Mouse (Mus musculus) heart, adult 2 months (tissue): ENCODE data around the gene Trpm3. TPM values are rescaled to one million over a fixed set of nuclear protein-coding genes. Genes with fewer than 3 reads are reported as not detected.

Experiments used
- DNase-seq, 2 experiments: peaks; one replicate each; pipeline ENCODE4 v3.0.0; 2021
- H3K27ac ChIP-seq: fragments of 200-600 bp; 2 replicates; pipeline ENCODE4 v1.8.1; 2022
- H3K27me3 ChIP-seq: fragments of 200-500 bp; 2 replicates; pipeline ENCODE4 v1.6.1; 2012; ENCODE audit warnings: mild to moderate bottlenecking, low read length, inconsistent platforms, mixed read lengths; ENCODE audit not compliant: control insufficient read depth, insufficient read depth
- H3K36me3 ChIP-seq: fragments of 200-500 bp; 2 replicates; pipeline ENCODE4 v1.6.1; 2012; ENCODE audit warnings: low read length, inconsistent platforms; ENCODE audit not compliant: control insufficient read depth, insufficient read depth
- H3K4me1 ChIP-seq: fragments of 200-500 bp; 2 replicates; pipeline ENCODE4 v1.6.1; 2011; ENCODE audit warnings: low read length; ENCODE audit not compliant: control insufficient read depth, insufficient read depth
- H3K4me3 ChIP-seq: fragments of 200-600 bp; 2 replicates; pipeline ENCODE4 v1.8.1; 2022
- H3K79me2 ChIP-seq: fragments of 200-500 bp; replicated peaks from 2 replicates; pipeline ENCODE4 v1.6.1; 2012; ENCODE audit warnings: mild to moderate bottlenecking, inconsistent platforms, low read length, moderate library complexity, mixed read lengths; ENCODE audit not compliant: control insufficient read depth, insufficient read depth
- H3K9ac ChIP-seq: fragments of 200-500 bp; 2 replicates; pipeline ENCODE4 v1.6.1; 2012; ENCODE audit warnings: low read depth, mild to moderate bottlenecking, control low read depth, inconsistent platforms, low read length, mixed read lengths
- CTCF ChIP-seq: fragments of 200-600 bp; IDR thresholded peaks from 2 replicates; pipeline ENCODE4 v1.8.1; 2022; ENCODE audit warnings: antibody characterized with exemption, mild to moderate bottlenecking, moderate library complexity
- EP300 ChIP-seq: fragments of 200-500 bp; IDR thresholded peaks from 2 replicates; pipeline ENCODE4 v1.6.1; 2011; ENCODE audit warnings: low read depth, low read length, control low read depth; ENCODE audit not compliant: insufficient read depth
- POLR2A ChIP-seq: fragments of 200-500 bp; IDR thresholded peaks from 2 replicates; pipeline ENCODE4 v1.6.1; 2011; ENCODE audit warnings: mild to moderate bottlenecking, low read depth, low read length, control low read depth; ENCODE audit not compliant: insufficient read depth
- WGBS: fragments of 180-500 bp; shearing (Covaris S2); methylation state at CpG from one replicate; pipeline ENCODE4 v1.1.7; 2018; 5-methylcytosine and 5-hydroxymethylcytosine counted together
- intact Hi-C: fragments of 180-260 bp; cut with DNase I; formaldehyde crosslinking; loops from one replicate; pipeline ENCODE4 v1.15.1; 2025
- polyA plus RNA-seq: library from polyadenylated mRNA; depleted of rRNA; stranded (reverse); fragments of >200 nt; gene quantifications from 2 replicates; pipeline ENCODE4 v1.2.3, GENCODE M21; 2012
- total RNA-seq, 2 experiments: library from RNA; stranded (reverse); gene quantifications; 2 replicates each; pipeline ENCODE4 v1.2.3; 2021

Trpm3 gene
- total and polyA plus RNA-seq, 3 experiments, result 0.51 to 1.1 (median 0.81) TPM

GRCm38 (mm10) chr19:22394700-22395099, 255.9 kb downstream of the Trpm3 start:
- H3K79me2 ChIP-seq, result no peaks in the 10 kb centered on the region
- intact Hi-C loops, result no loop called here
- no peaks in the 10 kb centered on the region for H3K27me3 ChIP-seq
- H3K4me1 ChIP-seq, result no peaks in the 10 kb centered on the region
- no peak overlapping the region for H3K27ac ChIP-seq
- H3K4me3 ChIP-seq, result no peak overlapping the region
- 74% methylated on average over 1 of the region's 1 CpGs for WGBS
- H3K36me3 ChIP-seq, result no peaks in the 10 kb centered on the region
- no peak for DNase-seq
- no peak for TF ChIP-seq POLR2A
- no peak for TF ChIP-seq CTCF
- no peak for TF ChIP-seq EP300
- no peak overlapping the region for H3K9ac ChIP-seq

GRCm38 (mm10) chr19:22404049-22404448, 265.2 kb downstream of the Trpm3 start:
- no peaks in the 10 kb centered on the region for H3K27me3 ChIP-seq
- H3K36me3 ChIP-seq, result no peaks in the 10 kb centered on the region
- H3K27ac ChIP-seq, result no peak overlapping the region
- H3K79me2 ChIP-seq, result no peaks in the 10 kb centered on the region
- no peak for DNase-seq
- no peak overlapping the region for H3K4me3 ChIP-seq
- TF ChIP-seq POLR2A (no peak), EP300 (no peak), CTCF (no peak)
- 84% methylated on average over 3 of the region's 3 CpGs for WGBS
- intact Hi-C loops, result no loop called here
- no peak overlapping the region for H3K9ac ChIP-seq
- no peaks in the 10 kb centered on the region for H3K4me1 ChIP-seq

GRCm38 (mm10) chr19:22418239-22418638, 279.4 kb downstream of the Trpm3 start:
- 95% methylated on average over 3 of the region's 3 CpGs for WGBS

GRCm38 (mm10) chr19:22437207-22437606, 298.4 kb downstream of the Trpm3 start:
- TF ChIP-seq POLR2A (no peak), CTCF (no peak), EP300 (no peak)
- no peak overlapping the region for H3K9ac ChIP-seq
- no peak overlapping the region for H3K27ac ChIP-seq
- H3K4me1 ChIP-seq, result no peaks in the 10 kb centered on the region
- no peaks in the 10 kb centered on the region for H3K36me3 ChIP-seq
- WGBS, result 84% methylated on average over 2 of the region's 2 CpGs
- DNase-seq, result no peak
- H3K79me2 ChIP-seq, result no peaks in the 10 kb centered on the region
- intact Hi-C loops, result no loop called here
- no peaks in the 10 kb centered on the region for H3K27me3 ChIP-seq
- no peak overlapping the region for H3K4me3 ChIP-seq

More at GRCm38 (mm10) chr19:22418239-22418638, 279.4 kb downstream of the Trpm3 start:
- no peaks in the 10 kb centered on the region for H3K27me3 ChIP-seq
- no peaks in the 10 kb centered on the region for H3K4me1 ChIP-seq
- intact Hi-C loops, result no loop called here
- H3K4me3 ChIP-seq, result no peak overlapping the region
- H3K79me2 ChIP-seq, result no peaks in the 10 kb centered on the region
- TF ChIP-seq POLR2A (no peak), CTCF (no peak), EP300 (no peak)
- no peaks in the 10 kb centered on the region for H3K36me3 ChIP-seq
- no peak for DNase-seq
- no peak overlapping the region for H3K27ac ChIP-seq
- H3K9ac ChIP-seq, result no peak overlapping the region

GRCm38 (mm10) chr19:22447418-22448339, 308.8 kb downstream of the Trpm3 start:
- no peaks in the 10 kb centered on the region for H3K79me2 ChIP-seq
- TF ChIP-seq EP300, result no peak
- no peak for TF ChIP-seq POLR2A
- TF ChIP-seq CTCF, result no peak
- H3K27me3 ChIP-seq, result no peaks in the 10 kb centered on the region
- H3K36me3 ChIP-seq, result no peaks in the 10 kb centered on the region
- H3K9ac ChIP-seq, result peak overlapping the region; percentile 52
- H3K27ac ChIP-seq, result peak overlapping the region; percentile 51; the same call in 1 of the 2 replicates
- intact Hi-C loops, result no loop called here
- WGBS, result 4% methylated on average over 18 of the region's 18 CpGs
- H3K4me3 ChIP-seq, result peak overlapping the region; percentile 14; the same call in 1 of the 2 replicates
- H3K4me1 ChIP-seq, result no peaks in the 10 kb centered on the region
- DNase-seq, result peak; percentile 10 to 26
